Mouse (Mus musculus) cerebellum, adult 2 months (tissue): ENCODE results near the gene Galnt17.

Experiments used
- CTCF ChIP-seq: fragments of 200-500 bp; IDR thresholded peaks from 2 replicates; pipeline ENCODE4 v1.5.1; 2011; ENCODE audit warnings: low read depth, mild to moderate bottlenecking, control low read depth, low read length, moderate library complexity, borderline replicate concordance; ENCODE audit not compliant: insufficient read depth
- POLR2A ChIP-seq: fragments of 200-500 bp; IDR thresholded peaks from 2 replicates; pipeline ENCODE4 v1.6.1; 2011; ENCODE audit warnings: low read length, control low read depth, borderline replicate concordance; ENCODE audit not compliant: insufficient read depth

DNA sequence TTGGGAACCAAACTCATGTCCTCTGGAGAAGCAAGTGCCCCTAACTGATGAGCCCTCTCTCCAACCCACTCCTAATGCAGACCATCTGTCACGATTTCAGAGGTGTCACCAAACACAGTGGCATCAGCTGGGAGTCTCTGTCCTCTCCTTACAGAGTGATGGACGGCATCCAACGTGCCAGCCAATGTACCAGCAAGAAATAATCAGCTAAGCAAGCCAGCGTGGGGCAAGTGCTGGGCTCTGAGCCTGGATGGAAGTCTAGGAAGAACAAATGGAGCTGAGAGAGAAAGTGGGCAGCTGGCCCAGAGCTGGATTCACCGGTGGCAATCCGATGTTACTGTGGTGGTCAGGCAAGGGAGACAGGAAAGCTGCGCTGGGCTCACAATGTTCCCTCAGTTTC lies 301.1 kb downstream of the Galnt17 start:
- TF ChIP-seq POLR2A (no peak), CTCF (no peak)
